ENCODE assay signal across 16 mouse cellular contexts in the genomic region with DNA sequence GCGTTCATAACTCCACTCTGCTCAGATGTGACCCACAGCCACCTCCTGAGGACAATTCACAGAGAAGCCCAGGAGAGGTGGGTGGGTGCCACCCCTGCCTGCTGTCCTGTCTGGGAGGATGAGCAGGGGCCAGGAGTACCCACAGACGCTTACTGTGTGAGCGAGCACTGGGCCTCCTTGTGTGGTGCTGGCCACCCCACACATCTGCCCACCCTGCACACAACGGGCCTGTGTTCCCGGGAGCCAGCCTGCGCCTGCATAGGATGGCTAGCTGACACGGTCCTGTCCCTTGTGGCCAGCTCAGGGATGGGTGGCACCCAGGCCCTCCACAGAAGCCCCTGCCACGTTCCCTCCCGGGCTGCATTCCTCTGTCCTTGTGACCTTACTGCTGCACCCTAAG. TPM values are rescaled to one million over a fixed set of nuclear protein-coding genes. Genes with fewer than 3 reads are reported as not detected.
DNase-seq lines count a peak whose midpoint lies in the region; ATAC-seq lines count a peak whose summit lies in the region.
"Had no signal": no experiment of that assay in that cellular context is flagged by ENCODE, and none has a peak within 500 bp of the region (broad histone marks: within the 10 kb centered on the region; RNA-seq: fewer than 3 reads in every experiment).

No protein-coding gene starts in this region.

- peaks cover 58% of the 10 kb centered on the region for H3K4me1 ChIP-seq in heart, embryonic 10.5 days
- H3K4me1 ChIP-seq in intestine, embryonic 16.5 days (ENCODE audit: control insufficient read depth, insufficient read depth, low read length): peaks cover 36% of the 10 kb centered on the region
- peaks cover 24% of the 10 kb centered on the region for H3K4me1 ChIP-seq in intestine, embryonic 15.5 days (replicated peaks)

- H3K4me3 ChIP-seq in heart, embryonic 10.5 days: no peak overlapping the region
- no peak overlapping the region for H3K4me3 ChIP-seq in intestine, embryonic 16.5 days (ENCODE audit: low read length)
- no peak overlapping the region for H3K4me3 ChIP-seq in intestine, embryonic 15.5 days (replicated peaks)
- H3K4me3 ChIP-seq: liver, embryonic 13.5 days; midbrain, embryonic 13.5 days had no signal

- peak; percentile 2 for DNase-seq in adrenal gland, postnatal 14 days
- DNase-seq in adrenal gland, postnatal 36 days: no peak
- DNase-seq in heart, embryonic 10.5 days (ENCODE audit: low spot score): no peak
- DNase-seq in heart, adult 9 months (ENCODE audit: low spot score in 2 of 2): no peak
- peak; percentile 58 for DNase-seq in Muller cell, postnatal 12 days (ENCODE audit: inconsistent ontology term)
- no peak for DNase-seq in urinary bladder, postnatal 36 days (ENCODE audit: low spot score in 2 of 2)
- DNase-seq: adrenal gland, adult 2 months; embryo, embryonic 11 days; gastrocnemius, postnatal 10 days; liver, embryonic 13.5 days; lung, postnatal 10 days; retina, postnatal 1 day had no signal

- no peak for ATAC-seq in intestine, embryonic 16.5 days
- no peak for ATAC-seq in intestine, embryonic 15.5 days
- ATAC-seq: midbrain, embryonic 13.5 days had no signal

- H3K4me2 ChIP-seq in intestine, embryonic 16.5 days (ENCODE audit: low read depth, low read length): no peak overlapping the region
- H3K4me2 ChIP-seq in intestine, embryonic 15.5 days (replicated peaks): no peak overlapping the region
- H3K4me2 ChIP-seq: liver, embryonic 13.5 days; midbrain, embryonic 13.5 days had no signal

- peaks cover 8% of the 10 kb centered on the region; the same call in 1 of the 2 replicates for H3K27me3 ChIP-seq in heart, embryonic 10.5 days (ENCODE audit: insufficient read depth, poor library complexity, severe bottlenecking)
- H3K27me3 ChIP-seq in intestine, embryonic 16.5 days (replicated peaks; ENCODE audit: control insufficient read depth, insufficient read depth, low read length): no peaks in the 10 kb centered on the region
- H3K27me3 ChIP-seq in intestine, embryonic 15.5 days (replicated peaks): no peaks in the 10 kb centered on the region
- H3K27me3 ChIP-seq: liver, embryonic 13.5 days had no signal

- peak overlapping the region; percentile 63 for H3K27ac ChIP-seq in heart, embryonic 10.5 days
- peak overlapping the region; percentile 31; the same call in 1 of the 2 replicates for H3K27ac ChIP-seq in intestine, embryonic 16.5 days (ENCODE audit: low read length)
- no peak overlapping the region for H3K27ac ChIP-seq in intestine, embryonic 15.5 days
- H3K27ac ChIP-seq: liver, embryonic 13.5 days; midbrain, embryonic 13.5 days had no signal

- peak overlapping the region; percentile 35; the same call in 1 of the 2 replicates for H3K9ac ChIP-seq in intestine, embryonic 16.5 days (ENCODE audit: low read depth, low read length)
- H3K9ac ChIP-seq in intestine, embryonic 15.5 days: no peak overlapping the region
- H3K9ac ChIP-seq: liver, embryonic 13.5 days; midbrain, embryonic 13.5 days had no signal

- 77% methylated on average over 9 of the region's 9 CpGs for WGBS in heart, embryonic 10.5 days
- 71% methylated on average over 9 of the region's 9 CpGs for WGBS in intestine, embryonic 16.5 days
- 70% methylated on average over 9 of the region's 9 CpGs for WGBS in intestine, embryonic 15.5 days

- H3K9me3 ChIP-seq in heart, embryonic 10.5 days: no peaks in the 10 kb centered on the region
- H3K9me3 ChIP-seq in intestine, embryonic 16.5 days (ENCODE audit: control insufficient read depth, low read length): no peaks in the 10 kb centered on the region
- H3K9me3 ChIP-seq in intestine, embryonic 15.5 days: no peaks in the 10 kb centered on the region
- H3K9me3 ChIP-seq: liver, embryonic 13.5 days; midbrain, embryonic 13.5 days had no signal

- no peaks in the 10 kb centered on the region for H3K36me3 ChIP-seq in heart, embryonic 10.5 days
- H3K36me3 ChIP-seq in intestine, embryonic 16.5 days (ENCODE audit: control insufficient read depth, insufficient read depth, low read length): no peaks in the 10 kb centered on the region
- no peaks in the 10 kb centered on the region for H3K36me3 ChIP-seq in intestine, embryonic 15.5 days
- H3K36me3 ChIP-seq: midbrain, embryonic 13.5 days had no signal

RNA-seq across cellular contexts. Expression of gene Hip1r, which starts 12.0 kb away (rescaled TPM):
- 18.0 and 26.6 TPM in 2 replicates for total RNA-seq in adrenal gland, postnatal 14 days (2021)
- 10 to 100 TPM; 15.1 to 18.4 TPM for total RNA-seq in adrenal gland, postnatal 36 days (2021)
- 6.5 and 8.4 TPM in 2 replicates for polyA plus RNA-seq in heart, embryonic 10.5 days (2016; fragmentation: Nextera tagmentation; extraction: Ambion mirVana)
- polyA plus RNA-seq in intestine, embryonic 16.5 days (2015; fragmentation: Nextera tagmentation; extraction: Ambion mirVana): 33.8 and 34.8 TPM in 2 replicates
- polyA plus RNA-seq in intestine, embryonic 15.5 days (2015; fragmentation: Nextera tagmentation; extraction: Ambion mirVana): 26.0 and 29.3 TPM in 2 replicates

RNA-seq across cellular contexts. Expression of gene Vps37b, which starts 46.6 kb away (rescaled TPM):
- total RNA-seq in adrenal gland, postnatal 14 days (2021): 65.2 and 85.1 TPM in 2 replicates
- 100 to 1,000 TPM in 1 of 2 experiments, 10 to 100 TPM in 1; 93.1 to 188 TPM for total RNA-seq in adrenal gland, postnatal 36 days (2021)
- 54.0 and 61.4 TPM in 2 replicates for polyA plus RNA-seq in heart, embryonic 10.5 days (2016; fragmentation: Nextera tagmentation; extraction: Ambion mirVana)
- polyA plus RNA-seq in intestine, embryonic 16.5 days (2015; fragmentation: Nextera tagmentation; extraction: Ambion mirVana): 25.7 and 27.1 TPM in 2 replicates
- 28.2 and 28.8 TPM in 2 replicates for polyA plus RNA-seq in intestine, embryonic 15.5 days (2015; fragmentation: Nextera tagmentation; extraction: Ambion mirVana)

RNA-seq across cellular contexts. Expression of gene Ccdc62, which starts 55.0 kb away (rescaled TPM):
- 4.7 and 5.0 TPM in 2 replicates for total RNA-seq in adrenal gland, postnatal 14 days (2021)
- total RNA-seq in adrenal gland, postnatal 36 days (2021): 1 to 10 TPM; 2.9 to 3.3 TPM
- polyA plus RNA-seq in heart, embryonic 10.5 days (2016; fragmentation: Nextera tagmentation; extraction: Ambion mirVana): 3.7 and 5.7 TPM in 2 replicates
- polyA plus RNA-seq in intestine, embryonic 16.5 days (2015; fragmentation: Nextera tagmentation; extraction: Ambion mirVana): 5.1 and 5.2 TPM in 2 replicates
- polyA plus RNA-seq in intestine, embryonic 15.5 days (2015; fragmentation: Nextera tagmentation; extraction: Ambion mirVana): 4.7 and 5.1 TPM in 2 replicates

RNA-seq across cellular contexts. Expression of gene Gm43518, which starts 58.2 kb away (rescaled TPM):
- total RNA-seq in adrenal gland, postnatal 14 days (2021): 1.7 TPM in 1 of 2 replicates, not detected in the other
- 1 to 10 TPM in 1 of 2 experiments, not detected in 1; 1.1 TPM for total RNA-seq in adrenal gland, postnatal 36 days (2021)
- 2.4 and 2.7 TPM in 2 replicates for polyA plus RNA-seq in heart, embryonic 10.5 days (2016; fragmentation: Nextera tagmentation; extraction: Ambion mirVana)
- 1.2 and 2.8 TPM in 2 replicates for polyA plus RNA-seq in intestine, embryonic 16.5 days (2015; fragmentation: Nextera tagmentation; extraction: Ambion mirVana)
- polyA plus RNA-seq in intestine, embryonic 15.5 days (2015; fragmentation: Nextera tagmentation; extraction: Ambion mirVana): 1.5 and 2.2 TPM in 2 replicates
- polyA plus RNA-seq: adrenal gland, adult 2 months; neural tube, embryonic 11.5 days had no signal

Comparison
In these comparisons a context has a peak if more than half of its experiments do, and no peak if none do; other contexts are left out.
1. DNase-seq: peak in adrenal gland, postnatal 14 days (single experiment) and Muller cell, postnatal 12 days (single experiment); none in adrenal gland, postnatal 36 days (0 of 2), heart, embryonic 10.5 days (single experiment), heart, adult 9 months (0 of 2) and urinary bladder, postnatal 36 days (0 of 2).